Mouse (Mus musculus): Measurements from ENCODE around the gene Sirt4. TPM values are rescaled to one million over a fixed set of nuclear protein-coding genes. Genes with fewer than 3 reads are reported as not detected.
A peak's percentile ranks its signal among the peaks of the same experiment; 100 is the strongest.
"Not testable (repeated sequence)": the region's sequence is repeated elsewhere in the genome, so short reads cannot be mapped to it uniquely, and the experiment has no call there.

Gene Sirt4
- 10 to 100 TPM; 29.9 to 31.3 TPM for total RNA-seq (2021)
- long read RNA-seq, experiment 1, transcript Sirt4-201 (5 exons, 1,794 nt) = major isoform, 11 of 18 reads
- long read RNA-seq, experiment 1, partial matches to known transcripts = 2 of 18 reads
- long read RNA-seq, experiment 1, other reads (novel, unspliced or antisense) = 5 of 18 reads
- long read RNA-seq, experiment 2, transcript Sirt4-201 (5 exons, 1,794 nt) = major isoform, 16 of 24 reads
- long read RNA-seq, experiment 2, partial matches to known transcripts = 2 of 24 reads
- long read RNA-seq, experiment 2, other reads (novel, unspliced or antisense) = 6 of 24 reads

DNA sequence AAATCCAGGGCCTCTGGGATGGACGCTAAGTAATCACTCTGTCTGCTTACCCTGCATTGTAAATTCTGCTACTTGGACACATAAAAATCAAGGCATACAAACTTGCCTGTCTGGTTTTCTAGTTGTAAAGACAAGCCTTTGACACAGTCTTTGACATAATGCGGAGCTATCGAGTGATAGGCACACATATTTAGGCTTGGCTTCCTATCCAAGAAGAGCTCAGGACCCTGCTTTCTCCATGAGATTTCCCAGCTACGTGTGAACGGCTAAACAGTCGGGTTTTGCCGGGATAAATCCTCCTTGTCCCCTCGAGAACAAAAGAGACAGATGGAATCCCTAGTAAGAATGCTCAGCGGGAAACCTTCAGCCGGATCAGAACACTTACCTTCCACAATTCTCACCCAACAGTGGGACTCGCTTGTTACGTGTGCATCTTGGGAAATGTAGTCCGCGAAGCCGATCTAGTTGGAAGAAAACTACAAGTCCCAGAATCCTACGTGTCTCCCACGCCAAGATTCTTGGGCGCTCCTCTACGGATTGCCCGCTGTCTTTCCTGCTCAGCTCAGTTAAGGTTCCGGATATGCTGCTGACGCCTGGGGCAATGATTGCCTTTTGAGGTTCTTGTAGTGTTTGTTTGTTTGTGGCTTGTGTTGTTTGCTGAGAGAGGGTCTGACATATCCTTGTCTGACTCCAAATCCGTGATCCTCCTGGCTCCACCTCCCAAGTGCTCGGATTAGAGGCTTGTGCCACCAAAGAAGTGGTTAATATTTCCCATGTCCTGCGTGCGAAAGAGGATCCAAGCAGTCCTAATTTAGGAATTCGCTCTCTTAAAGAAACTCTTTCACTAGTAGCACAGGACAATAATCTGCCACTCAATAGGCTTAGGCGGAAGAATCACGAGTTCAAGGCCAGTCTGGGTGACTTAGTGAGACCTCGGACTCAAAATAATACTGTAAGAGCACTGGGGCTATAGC lies at the start of gene Sirt4:
Gene Sirt4 (minus strand): TSS at position 779 of the 974 bp plus-strand sequence.
- peak in 1 of 2 experiments; percentile 50 for DNase-seq (ENCODE audit: low spot score in 2 of 2)

DNA sequence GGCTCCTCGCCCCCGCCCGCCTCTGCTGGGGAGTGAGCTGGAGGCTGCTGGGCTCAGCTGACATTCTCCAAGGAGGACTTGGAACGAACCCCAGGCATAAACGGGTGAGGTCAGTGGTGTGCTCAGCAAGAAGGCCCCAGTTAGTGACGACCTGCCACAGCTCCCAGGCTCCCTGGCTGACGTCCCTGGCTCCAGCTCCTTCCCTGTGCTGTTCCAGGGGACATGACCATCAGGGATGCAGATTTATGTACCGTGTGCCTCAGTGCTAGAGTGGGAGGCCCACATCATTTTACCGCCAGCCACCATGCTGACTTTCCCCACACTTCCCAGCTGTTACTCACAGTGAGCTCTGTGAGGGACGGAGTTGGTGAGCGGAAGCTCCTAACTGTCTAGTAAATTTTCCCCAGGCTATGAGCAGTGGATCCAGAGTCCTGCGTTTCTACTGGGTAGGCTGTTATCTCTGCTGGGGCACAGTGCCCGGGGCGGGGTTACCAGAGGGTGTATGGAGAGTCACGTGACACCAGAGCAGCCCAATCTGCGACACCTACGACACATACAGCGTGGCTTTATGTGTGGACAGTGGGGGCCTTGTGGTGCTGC lies 47.2 kb upstream of the Sirt4 start:
- DNase-seq (ENCODE audit: low spot score in 2 of 2) = no peak

DNA sequence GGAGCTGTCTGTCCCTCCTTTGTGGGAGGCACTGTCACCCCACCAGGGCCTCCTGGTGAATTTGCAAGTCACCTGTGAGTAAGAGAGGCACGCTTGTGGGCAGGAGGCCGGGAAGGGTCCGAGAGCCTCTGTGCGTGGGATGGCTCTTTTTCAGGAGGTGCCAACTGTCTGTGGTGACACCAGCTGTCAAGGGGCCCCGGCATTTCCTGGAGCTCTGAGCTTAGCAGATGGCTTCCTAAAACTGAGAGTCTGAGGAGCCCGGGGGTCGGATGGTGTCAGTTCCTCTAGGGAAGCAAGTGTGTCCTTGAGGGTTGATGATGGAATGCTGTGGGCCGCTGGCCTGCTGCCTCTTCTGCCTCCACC lies 45.9 kb upstream of the Sirt4 start:
- no peak for DNase-seq (ENCODE audit: low spot score in 2 of 2)

DNA sequence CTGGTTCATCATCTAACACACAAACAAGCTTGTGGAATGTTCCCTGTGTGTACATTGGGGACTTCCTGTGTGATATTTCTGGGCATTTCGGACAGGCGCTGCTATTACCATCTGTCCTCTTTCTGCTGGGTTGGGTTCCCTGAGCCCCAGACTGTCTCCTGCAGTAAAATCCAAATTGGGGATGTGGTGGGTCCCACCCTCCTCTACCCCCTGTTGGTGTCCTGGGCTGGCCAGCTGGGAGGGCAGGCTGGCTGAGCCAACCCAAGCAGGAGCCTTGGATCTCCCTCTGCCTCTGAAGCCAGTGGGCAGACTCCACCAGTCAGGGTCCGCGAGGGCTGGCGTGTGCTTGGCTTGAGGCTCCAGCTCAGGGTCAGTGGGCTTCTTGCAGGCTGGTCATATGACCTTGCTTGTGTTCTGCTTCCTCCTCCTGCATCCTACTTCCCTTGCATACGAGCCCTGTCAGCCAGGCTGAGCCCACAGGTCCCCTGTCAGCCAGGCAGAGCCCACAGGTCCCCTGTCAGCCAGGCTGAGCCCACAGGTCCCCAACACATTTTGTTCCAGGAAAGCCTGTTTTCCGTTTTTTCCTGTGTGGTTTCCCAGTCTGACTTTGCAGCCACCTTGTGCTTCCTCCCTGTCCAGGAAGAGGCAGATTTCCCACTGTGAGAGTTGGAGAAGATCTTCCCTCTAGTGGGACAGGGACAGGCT lies 45.4 kb upstream of the Sirt4 start:
- no peak for DNase-seq (ENCODE audit: low spot score in 2 of 2)

DNA sequence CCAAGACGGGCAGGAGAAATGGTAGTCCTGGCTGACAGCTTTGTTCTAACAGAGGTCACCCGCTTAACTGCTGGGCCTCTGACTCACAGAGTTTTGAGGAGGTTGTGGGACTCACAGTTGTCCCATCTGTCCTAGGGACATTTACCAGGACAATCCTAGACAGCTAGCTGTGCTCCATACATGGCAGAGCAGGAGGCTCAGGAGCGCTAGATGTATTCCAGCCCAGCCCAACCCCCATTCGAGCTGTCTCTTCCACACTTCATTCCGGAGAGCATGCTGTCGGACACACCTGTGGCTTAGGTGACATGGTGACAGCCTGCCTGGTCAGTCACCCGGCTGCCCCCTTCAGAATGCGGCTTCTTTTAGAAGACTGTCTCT lies 44.8 kb upstream of the Sirt4 start:
- no peak for DNase-seq (ENCODE audit: low spot score in 2 of 2)

DNA sequence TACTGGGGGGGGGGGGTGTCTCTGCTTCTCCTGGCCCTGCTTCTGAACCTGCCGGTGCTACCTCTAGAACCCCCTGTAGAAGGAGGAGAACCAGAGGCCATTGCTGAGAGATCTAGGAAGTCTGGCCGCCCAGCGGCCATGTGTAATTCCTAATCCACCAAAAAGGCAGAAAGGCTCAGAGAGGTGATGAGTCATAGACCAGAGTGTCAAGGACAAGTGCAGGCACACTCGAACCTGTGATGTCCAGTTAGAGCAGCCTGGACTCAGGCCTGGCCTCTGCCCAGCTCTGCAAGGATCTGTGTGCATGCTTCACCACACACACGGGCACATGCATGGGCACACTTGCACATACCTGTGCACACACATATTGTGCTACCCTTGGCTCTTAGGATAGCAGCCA lies 43.6 kb upstream of the Sirt4 start:
- no peak for DNase-seq (ENCODE audit: low spot score in 2 of 2)

DNA sequence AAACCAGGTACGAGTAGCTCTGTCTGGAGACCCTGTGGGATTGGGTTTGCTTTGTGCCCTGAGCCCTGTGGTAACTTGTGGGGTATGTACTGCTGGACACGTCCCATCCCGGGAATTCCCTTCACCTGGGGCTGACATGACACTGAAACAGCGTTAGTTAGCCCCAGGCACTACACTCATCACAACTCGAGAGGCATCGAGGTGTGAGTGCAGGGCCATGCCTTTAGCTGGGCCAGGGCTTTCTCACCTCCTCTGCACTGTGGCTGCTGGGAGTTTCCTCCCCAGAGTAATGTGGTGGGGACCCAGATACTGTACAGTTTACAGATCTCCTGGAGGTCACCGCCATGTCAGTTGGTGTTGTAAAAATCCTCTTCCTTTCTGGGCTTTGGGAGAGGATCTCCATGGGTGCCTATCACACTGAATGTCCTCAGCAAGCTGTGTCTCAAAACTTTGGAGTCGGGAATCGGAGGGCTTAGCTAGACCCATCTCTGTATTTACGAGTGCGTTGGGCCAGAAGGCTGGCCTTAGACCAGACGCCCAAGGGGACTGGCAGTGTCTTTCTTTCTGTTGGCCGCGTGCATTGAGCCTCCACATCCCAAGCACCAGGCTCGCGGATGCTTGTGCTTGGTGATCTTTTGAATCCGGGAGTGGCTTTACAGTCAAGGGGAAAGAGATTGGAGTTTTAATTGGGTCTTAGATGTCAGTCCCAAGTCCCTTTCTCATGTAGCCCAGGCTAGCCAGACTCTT lies 42.1 kb upstream of the Sirt4 start:
- no peak for DNase-seq (ENCODE audit: low spot score in 2 of 2)

DNA sequence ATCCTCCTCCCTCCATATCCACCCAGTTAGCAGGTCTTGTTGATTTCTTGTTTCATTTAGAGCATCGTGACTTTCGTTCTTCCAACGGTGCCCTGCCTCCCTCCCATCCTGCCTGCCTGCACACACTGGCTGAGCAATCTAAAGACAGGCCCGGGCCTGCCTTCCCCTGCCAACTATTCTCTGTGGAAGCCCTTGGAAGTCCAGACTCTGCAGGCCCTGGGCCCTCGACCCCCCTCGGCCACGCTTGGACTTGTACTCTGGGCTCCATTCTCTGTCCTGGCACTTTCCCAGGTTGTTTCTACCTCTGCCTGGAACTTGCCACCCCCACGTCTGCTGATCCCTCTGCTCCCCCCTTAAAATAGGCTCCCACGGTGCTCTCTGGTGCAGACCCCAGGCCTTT lies 41.4 kb upstream of the Sirt4 start:
- no peak for DNase-seq (ENCODE audit: low spot score in 2 of 2)

DNA sequence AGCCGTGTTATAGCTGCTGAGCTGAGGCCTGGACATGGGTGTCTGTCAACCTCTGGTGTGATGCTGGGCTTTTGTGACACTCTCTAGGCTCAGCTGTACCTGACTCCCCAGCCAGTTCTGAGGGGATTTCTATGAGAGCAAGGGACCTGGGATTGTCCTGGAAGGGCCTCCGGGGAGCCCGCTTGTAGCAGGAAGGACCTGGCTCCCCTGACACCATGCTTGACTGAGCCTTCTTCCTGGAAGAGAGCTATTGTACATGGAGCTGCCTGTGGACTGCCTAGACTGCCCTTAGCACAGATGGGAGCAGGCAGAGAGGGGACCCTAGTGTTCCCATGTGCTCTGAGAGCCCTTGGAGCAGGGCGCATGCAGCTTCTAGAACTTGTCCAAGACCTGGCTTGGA lies 40.9 kb upstream of the Sirt4 start:
- no peak for DNase-seq (ENCODE audit: low spot score in 2 of 2)

DNA sequence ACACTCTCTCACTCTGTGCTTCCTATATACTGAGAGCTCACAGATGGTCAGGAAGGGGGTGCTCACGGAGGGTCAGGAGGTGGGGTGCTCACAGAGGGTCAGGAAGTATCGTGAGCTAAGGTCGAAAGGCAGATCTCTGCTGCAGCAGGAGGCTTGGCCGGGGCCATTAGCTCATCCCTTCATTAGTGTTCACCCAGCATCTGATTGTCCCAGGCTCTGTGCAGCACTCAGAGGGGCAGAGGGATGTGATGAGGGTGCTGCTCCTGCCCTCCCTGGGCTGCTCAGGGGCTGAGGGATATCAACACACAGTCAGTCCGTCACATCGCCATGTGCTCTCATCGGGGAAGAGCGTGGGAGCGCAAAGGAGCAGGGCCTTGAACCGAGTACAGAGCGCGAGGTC lies 39.9 kb upstream of the Sirt4 start:
- no peak for DNase-seq (ENCODE audit: low spot score in 2 of 2)

DNA sequence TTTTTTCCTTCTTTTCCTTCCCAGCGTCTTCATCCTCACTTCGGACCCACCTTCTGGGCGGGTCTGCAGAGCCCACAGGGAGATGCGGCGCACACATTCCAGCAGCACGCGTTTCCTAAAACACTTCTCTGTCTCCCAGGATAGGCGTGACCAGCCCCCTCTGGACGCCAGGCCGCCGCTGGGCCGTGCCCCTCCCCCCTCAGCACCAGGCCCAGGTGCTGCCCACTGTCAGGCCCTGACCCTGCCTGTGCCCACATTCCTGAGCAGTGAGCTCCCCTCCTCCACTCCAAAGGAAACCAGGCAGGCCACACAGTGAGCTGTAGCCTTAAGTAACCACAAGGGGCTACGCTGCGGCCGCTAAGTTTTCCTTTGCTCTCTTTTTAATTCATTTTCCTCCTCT lies 39.4 kb upstream of the Sirt4 start:
- no peak for DNase-seq (ENCODE audit: low spot score in 2 of 2)

DNA sequence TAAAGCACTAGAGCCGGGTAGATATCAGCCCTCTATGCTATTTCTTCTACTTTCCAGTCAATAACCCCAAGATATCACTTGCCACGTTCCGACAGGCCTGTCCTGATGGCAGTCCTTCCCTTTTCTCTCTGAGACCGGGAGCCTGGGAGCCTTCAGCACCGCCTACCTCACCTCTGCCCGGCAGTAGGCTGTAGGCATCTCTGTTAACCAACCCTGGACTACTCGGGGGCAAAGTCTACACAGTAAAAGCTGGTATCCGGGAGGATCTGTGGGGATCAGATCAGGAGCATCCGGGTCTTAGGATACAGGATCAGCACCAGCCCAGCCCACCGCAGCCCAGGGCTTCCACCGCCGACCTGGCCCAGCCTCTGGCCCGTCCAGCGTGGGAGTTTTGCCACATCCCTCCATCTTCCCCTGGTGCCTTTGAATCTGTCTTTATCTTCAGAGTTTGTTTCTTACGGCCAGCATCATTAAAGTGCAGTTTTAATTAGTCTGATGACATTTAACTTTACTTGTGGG lies 38.5 kb upstream of the Sirt4 start:
- DNase-seq (ENCODE audit: low spot score in 2 of 2) = no peak

DNA sequence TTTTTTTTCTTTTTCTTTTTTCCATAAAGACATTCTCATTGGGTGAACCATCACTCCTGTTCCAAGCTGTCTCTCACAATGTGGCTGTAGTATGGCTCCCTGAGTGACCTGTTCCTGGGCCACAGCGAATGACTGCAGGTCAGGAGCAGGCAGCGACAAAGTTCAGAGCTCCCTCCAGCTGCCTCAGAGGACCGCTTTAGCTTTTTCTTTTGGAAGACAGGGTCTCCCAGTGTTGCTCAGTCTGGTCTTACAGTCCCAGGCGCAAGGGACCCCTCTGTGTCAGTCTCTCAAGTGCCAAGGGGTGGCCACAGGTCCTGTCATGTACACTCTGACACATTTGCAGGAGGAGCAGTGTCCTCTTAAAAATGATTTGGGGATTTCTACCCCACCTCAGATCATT lies 38.0 kb upstream of the Sirt4 start:
- no peak for DNase-seq (ENCODE audit: low spot score in 2 of 2)

DNA sequence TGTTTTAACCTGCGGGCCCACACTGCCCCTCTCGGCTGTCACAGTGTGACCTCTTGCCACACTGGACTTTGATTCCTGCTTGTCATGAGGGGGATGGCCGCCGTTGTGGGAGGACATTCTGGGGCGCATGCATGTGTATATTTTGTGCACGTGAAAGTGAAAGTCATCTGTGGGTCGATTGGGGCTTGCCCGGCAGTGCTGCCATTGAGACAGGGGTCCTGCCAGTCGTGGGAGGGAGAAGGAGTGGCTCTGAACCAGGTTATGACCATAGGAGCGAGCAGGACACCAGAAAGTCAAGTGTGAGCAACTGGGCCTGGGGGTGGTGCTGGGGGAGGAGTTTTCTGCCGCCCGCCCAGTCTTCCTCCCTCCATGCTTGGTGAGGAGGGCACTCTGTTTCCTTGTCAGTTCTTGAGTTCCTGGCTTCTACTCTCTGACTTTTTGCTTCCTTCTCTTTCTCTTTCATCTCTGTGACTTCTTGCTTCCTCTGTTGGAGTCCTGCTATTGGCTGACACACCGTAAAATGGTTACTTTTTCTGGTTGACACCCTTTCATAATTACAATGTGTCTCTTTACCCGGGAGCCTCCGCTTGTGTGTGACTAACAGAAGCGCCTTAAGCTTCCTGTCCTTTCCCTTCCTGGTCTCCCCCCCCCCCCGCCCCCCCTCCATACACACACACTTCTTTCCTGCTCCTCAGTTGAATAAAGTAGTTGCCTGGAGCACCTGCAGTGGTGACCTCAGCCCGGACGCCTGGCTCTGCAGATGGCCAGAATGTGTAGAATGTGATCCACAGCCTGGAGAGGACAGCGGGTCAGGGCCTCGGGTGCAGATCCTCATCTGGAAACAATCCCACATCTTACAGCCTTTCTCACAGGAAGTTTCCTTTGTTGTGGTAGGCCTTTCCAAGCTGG lies 37.3 kb upstream of the Sirt4 start:
- no peak for DNase-seq (ENCODE audit: low spot score in 2 of 2)

DNA sequence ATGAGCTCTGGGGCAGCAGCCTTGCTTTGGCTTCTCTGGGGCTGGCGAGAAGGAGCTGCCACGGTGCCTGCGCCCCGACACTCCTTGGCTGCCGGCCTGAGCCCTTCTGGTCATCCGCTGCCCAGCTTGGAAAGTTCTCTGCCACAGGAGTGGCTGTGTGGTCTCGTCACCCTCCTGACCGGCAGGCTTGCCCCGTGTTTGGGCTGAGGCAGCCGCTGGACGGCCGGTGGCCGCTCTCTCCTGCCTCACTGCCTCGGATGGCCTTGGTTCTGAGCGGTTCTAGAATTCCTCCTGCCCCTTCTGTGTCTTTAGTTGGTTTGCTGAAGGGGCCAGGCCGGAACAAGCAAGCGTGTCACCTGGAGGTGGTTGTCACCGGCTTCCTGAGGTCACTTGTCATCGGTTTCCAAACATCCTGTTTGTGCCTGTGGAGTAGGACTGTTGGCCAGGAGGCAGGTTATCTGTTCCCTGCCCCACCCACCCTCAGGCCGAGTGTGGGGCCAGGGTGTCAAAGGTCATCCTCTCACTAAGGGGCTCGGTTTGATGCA lies 35.9 kb upstream of the Sirt4 start:
- no peak for DNase-seq (ENCODE audit: low spot score in 2 of 2)

DNA sequence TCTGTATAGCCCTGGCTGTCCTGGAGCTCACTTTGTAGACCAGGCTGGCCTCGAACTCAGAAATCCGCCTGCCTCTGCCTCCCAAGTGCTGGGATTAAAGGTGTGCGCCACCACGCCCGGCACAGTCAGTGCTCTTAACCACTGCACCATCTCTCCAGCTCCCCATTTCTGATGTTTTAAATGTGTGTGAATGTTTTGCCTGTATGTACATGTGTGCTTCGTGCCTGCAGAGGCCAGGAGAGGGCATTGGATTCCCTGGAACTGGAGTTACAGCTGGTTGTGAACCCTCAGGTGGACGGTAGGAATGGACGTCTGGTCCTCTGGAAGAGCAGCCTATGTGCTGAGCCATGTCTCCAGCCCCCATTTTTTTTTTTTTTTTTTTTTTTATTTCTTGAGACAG lies 33.7 kb upstream of the Sirt4 start:
- not testable (repeated sequence) for DNase-seq (ENCODE audit: low spot score in 2 of 2)

DNA sequence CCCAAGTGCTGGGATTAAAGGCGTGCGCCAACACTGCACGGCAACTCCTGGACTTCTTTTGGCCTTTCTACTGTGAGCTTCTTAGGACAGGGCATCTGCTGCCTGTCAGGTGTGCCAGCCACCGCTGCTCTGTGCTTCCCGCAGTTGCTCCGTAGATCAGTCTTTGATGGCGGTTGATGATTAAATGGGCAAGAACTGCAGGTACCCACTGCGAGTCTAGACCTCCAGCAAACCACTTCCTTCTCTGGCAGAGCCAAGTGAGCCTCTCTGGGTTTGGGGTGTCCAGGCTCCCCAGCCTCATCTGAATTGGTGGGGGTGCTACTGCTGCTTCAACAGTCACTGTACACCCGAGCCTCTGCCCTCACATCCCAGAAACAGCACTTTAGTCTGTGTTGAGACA lies 33.0 kb upstream of the Sirt4 start:
- no peak for DNase-seq (ENCODE audit: low spot score in 2 of 2)

DNA sequence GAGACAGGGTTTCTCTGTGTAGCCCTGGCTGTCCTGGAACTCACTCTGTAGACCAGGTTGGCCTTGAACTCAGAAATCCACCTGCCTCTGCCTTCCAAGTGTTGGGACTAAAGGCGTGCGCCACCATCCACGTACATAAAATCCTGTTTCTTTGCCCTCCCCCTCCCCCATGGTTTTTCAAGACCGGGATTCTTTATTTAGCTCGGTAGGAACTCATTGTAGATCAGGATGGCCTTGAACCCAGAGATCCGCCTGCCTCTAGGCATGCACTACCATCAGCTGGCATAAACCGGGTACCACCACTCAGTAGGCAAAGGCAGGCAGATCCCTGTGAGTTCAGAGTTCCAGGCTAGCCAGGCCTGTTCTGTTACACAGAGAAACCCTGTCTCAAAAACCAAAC lies 32.4 kb upstream of the Sirt4 start:
- no peak for DNase-seq (ENCODE audit: low spot score in 2 of 2)
